Mouse (Mus musculus) hindbrain, embryonic 13.5 days (tissue): Measurements from ENCODE around the gene Allc. TPM values are rescaled to one million over a fixed set of nuclear protein-coding genes. Genes with fewer than 3 reads are reported as not detected.

ENCODE experiments used
- ATAC-seq: fragments of 200-750 bp; cut with Nextera tagmentation; 2 replicates; pipeline ENCODE4 v1.8.0; 2017; ENCODE audit warnings: moderate TSS enrichment; ENCODE audit not compliant: low FRiP score
- H3K27ac ChIP-seq: fragments of 300-500 bp; sonication (generic); 2 replicates; pipeline ENCODE4 v1.5.1; 2015; ENCODE audit warnings: inconsistent platforms, mild to moderate bottlenecking, moderate library complexity
- H3K27me3 ChIP-seq: fragments of 300-500 bp; sonication (generic); 2 replicates; pipeline ENCODE4 v1.6.1; 2015; ENCODE audit warnings: mild to moderate bottlenecking, inconsistent platforms
- H3K36me3 ChIP-seq: fragments of 300-500 bp; sonication (generic); 2 replicates; pipeline ENCODE4 v1.6.1; 2015; ENCODE audit warnings: mild to moderate bottlenecking, inconsistent platforms
- H3K4me1 ChIP-seq: fragments of 300-500 bp; sonication (generic); replicated peaks from 2 replicates; pipeline ENCODE4 v1.6.1; 2015; ENCODE audit warnings: inconsistent platforms
- H3K4me2 ChIP-seq: fragments of 300-500 bp; sonication (generic); 2 replicates; pipeline ENCODE4 v1.6.1; 2015; ENCODE audit warnings: inconsistent platforms, mild to moderate bottlenecking, moderate library complexity
- H3K4me3 ChIP-seq: fragments of 300-500 bp; sonication (generic); 2 replicates; pipeline ENCODE4 v1.5.1; 2015; ENCODE audit warnings: mild to moderate bottlenecking, inconsistent platforms
- H3K9ac ChIP-seq: fragments of 300-500 bp; sonication (generic); 2 replicates; pipeline ENCODE4 v1.6.1; 2015; ENCODE audit warnings: mild to moderate bottlenecking, inconsistent platforms
- H3K9me3 ChIP-seq: fragments of 300-500 bp; sonication (generic); 2 replicates; pipeline ENCODE4 v1.6.1; 2016; ENCODE audit warnings: inconsistent platforms
- WGBS: fragments of 180-500 bp; shearing (Covaris S2); methylation state at CpG from one replicate; pipeline ENCODE4 v1.1.7; 2015; 5-methylcytosine and 5-hydroxymethylcytosine counted together
- polyA plus RNA-seq: library from polyadenylated mRNA; unstranded; fragments of >200 nt; fragmentation: Nextera tagmentation; extraction: Ambion mirVana; gene quantifications from 2 replicates; pipeline ENCODE4 v1.2.1, GENCODE M21; 2015

The Allc gene
- polyA plus RNA-seq, 1 experiment from 2014 or later, result not detected

DNA sequence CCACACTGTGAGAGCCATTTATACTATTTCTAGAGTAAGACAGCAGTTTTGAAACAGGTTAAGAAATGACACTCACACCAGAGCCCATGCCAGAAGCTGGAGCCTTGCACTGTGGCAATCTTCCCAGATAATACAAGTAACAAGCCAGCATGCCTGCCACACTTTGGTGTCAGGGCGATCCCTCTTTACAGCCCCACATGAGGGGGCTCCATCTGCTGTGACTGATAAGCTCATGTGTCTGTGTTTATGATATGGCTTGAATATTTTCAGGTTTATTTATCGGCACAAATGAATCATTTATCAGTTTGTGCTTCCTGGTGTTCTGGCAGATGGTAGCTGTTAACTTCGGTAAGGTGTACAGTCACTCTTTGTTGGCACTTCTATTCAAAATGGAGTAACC lies 4.2 kb downstream of the Allc start:
- Histone ChIP-seq H3K9ac (no peak overlapping the region), H3K9me3 (no peaks in the 10 kb centered on the region), H3K4me1 (no peaks in the 10 kb centered on the region), H3K36me3 (no peaks in the 10 kb centered on the region), H3K4me3 (no peak overlapping the region), H3K27me3 (no peaks in the 10 kb centered on the region), H3K27ac (no peak overlapping the region), H3K4me2 (no peak overlapping the region)
- WGBS, result 91% methylated on average over 3 of the region's 3 CpGs
- no peak for ATAC-seq

- Histone ChIP-seq H3K36me3 (no peaks in the 10 kb centered on the region), H3K27ac (no peak overlapping the region), H3K9me3 (no peaks in the 10 kb centered on the region), H3K9ac (no peak overlapping the region), H3K4me3 (no peak overlapping the region), H3K4me2 (no peak overlapping the region), H3K4me1 (no peaks in the 10 kb centered on the region), H3K27me3 (no peaks in the 10 kb centered on the region)
- ATAC-seq, result no peak
- WGBS, result 85% methylated on average over 6 of the region's 6 CpGs
Measured at GRCm38 (mm10) chr12:28575366-28576070, 6.8 kb downstream of the Allc start.

- Histone ChIP-seq H3K9me3 (no peaks in the 10 kb centered on the region), H3K4me1 (no peaks in the 10 kb centered on the region), H3K4me3 (no peak overlapping the region), H3K27ac (no peak overlapping the region), H3K36me3 (no peaks in the 10 kb centered on the region), H3K9ac (no peak overlapping the region), H3K27me3 (no peaks in the 10 kb centered on the region), H3K4me2 (no peak overlapping the region)
- no peak for ATAC-seq
- WGBS, result 85% methylated on average over 2 of the region's 2 CpGs
Measured at GRCm38 (mm10) chr12:28572241-28572640, 10.1 kb downstream of the Allc start.

DNA sequence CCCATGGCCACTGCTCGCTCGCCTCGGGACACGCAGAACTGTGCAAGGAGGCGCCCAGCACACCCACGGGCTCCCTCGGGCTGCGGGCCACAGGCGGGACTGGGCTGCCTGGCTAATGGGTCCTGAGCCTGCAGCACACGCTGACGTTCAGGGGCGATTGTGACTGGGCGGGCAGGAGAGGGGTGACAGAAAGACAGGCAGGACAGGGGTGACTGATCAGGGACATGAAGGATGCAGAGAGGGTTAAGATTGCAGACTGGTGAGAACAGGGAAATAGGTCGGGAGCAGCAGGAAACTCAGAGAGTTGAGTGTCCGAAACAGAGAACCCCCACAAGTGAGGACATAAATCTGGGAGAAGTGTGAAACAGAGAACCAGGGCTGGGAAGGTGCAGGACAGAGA lies 30.0 kb downstream of the Allc start, which contains the start of gene Dcdc2c:
Dcdc2c (minus strand) TSS at position 101 of the 400 bp plus-strand sequence.
- no peak for ATAC-seq
- Histone ChIP-seq H3K36me3 (no peaks in the 10 kb centered on the region), H3K27me3 (no peaks in the 10 kb centered on the region), H3K9me3 (no peaks in the 10 kb centered on the region), H3K4me1 (peaks cover 7% of the 10 kb centered on the region), H3K4me3 (no peak within 1 kb of the TSS), H3K4me2 (peak within 1 kb of the TSS; percentile 26; the same call in 1 of the 2 replicates), H3K9ac (no peak within 1 kb of the TSS), H3K27ac (no peak within 1 kb of the TSS; the same call in 1 of the 2 replicates)
- WGBS, result 73% methylated on average over 15 of the region's 15 CpGs

- 65% methylated on average over 18 of the region's 18 CpGs for WGBS
- no peaks in the 10 kb centered on the region for H3K36me3 ChIP-seq
- H3K4me2 ChIP-seq, result peak overlapping the region; percentile 26; the same call in 1 of the 2 replicates
- ATAC-seq, result no peak
- no peak overlapping the region for H3K4me3 ChIP-seq
- no peaks in the 10 kb centered on the region for H3K9me3 ChIP-seq
- H3K27me3 ChIP-seq, result no peaks in the 10 kb centered on the region
- H3K4me1 ChIP-seq, result peaks cover 7% of the 10 kb centered on the region
- H3K27ac ChIP-seq, result no peak overlapping the region; the same call in 1 of the 2 replicates
- no peak overlapping the region for H3K9ac ChIP-seq
Measured at GRCm38 (mm10) chr12:28551775-28552174, 30.5 kb downstream of the Allc start.

GRCm38 (mm10) chr12:28548887-28549286 lies 33.4 kb downstream of the Allc start:
- Histone ChIP-seq H3K4me3 (no peak overlapping the region), H3K4me1 (peaks cover 7% of the 10 kb centered on the region), H3K9me3 (no peaks in the 10 kb centered on the region), H3K27me3 (no peaks in the 10 kb centered on the region), H3K27ac (no peak overlapping the region), H3K36me3 (no peaks in the 10 kb centered on the region), H3K9ac (no peak overlapping the region), H3K4me2 (no peak overlapping the region)
- WGBS, result 65% methylated on average over 4 of the region's 4 CpGs
- ATAC-seq, result no peak

GRCm38 (mm10) chr12:28514264-28514775 lies 68.0 kb downstream of the Allc start:
- Histone ChIP-seq H3K4me2 (no peak overlapping the region), H3K4me1 (no peaks in the 10 kb centered on the region), H3K27me3 (no peaks in the 10 kb centered on the region), H3K9ac (no peak overlapping the region), H3K4me3 (no peak overlapping the region), H3K27ac (no peak overlapping the region), H3K9me3 (0 out of 2 replicates have a peak, but pooled peaks cover 7% of the 10 kb centered on the region), H3K36me3 (no peaks in the 10 kb centered on the region)
- 69% methylated on average over 1 of the region's 1 CpGs for WGBS
- no peak for ATAC-seq

DNA sequence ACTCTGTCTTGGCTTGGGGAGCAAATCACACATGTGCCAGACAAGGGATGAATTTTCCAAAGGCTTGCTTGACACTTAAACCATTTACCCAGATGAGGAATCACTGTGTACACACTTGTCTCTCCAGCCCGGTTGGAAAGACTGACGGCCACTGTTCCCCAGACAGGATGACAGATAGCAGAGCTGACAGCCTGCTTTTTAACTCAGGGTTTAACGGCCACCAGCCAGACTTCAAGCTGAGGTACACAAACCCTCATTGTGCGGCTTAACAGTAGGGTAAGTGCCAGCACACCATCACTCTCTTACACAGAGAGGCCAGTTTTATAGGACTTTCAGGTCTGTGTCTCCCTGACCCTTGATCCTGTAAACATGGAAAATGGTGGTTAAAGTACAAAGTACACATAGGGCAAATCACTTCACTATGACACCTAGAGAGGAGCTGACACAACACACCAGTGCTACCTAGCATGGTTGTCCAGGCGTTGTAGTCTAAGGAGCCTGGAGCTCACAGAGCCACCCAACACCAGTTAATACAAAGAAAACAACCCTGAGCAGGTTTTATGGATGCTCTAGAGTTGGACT lies 72.5 kb downstream of the Allc start:
- no peak overlapping the region for H3K9ac ChIP-seq

More for the DNA sequence above, 72.5 kb downstream of the Allc start:
- Histone ChIP-seq H3K4me1 (no peaks in the 10 kb centered on the region), H3K27me3 (no peaks in the 10 kb centered on the region), H3K9me3 (0 out of 2 replicates have a peak, but pooled peaks cover 7% of the 10 kb centered on the region), H3K4me3 (no peak overlapping the region), H3K27ac (no peak overlapping the region), H3K36me3 (no peaks in the 10 kb centered on the region), H3K4me2 (no peak overlapping the region)
- 35% methylated on average over 5 of the region's 5 CpGs for WGBS
- no peak for ATAC-seq

Other genes starting within 250 kb of the Allc start
- gene Dcdc2c, start 30.1 kb downstream of the Allc start, polyA plus RNA-seq, result 0.30 TPM in 1 of 2 replicates, not detected in the other
- gene Colec11, start 40.9 kb upstream of the Allc start, polyA plus RNA-seq, result 1.1 and 1.5 TPM in 2 replicates
- 522 and 548 TPM in 2 replicates for gene Rps7, start 53.4 kb upstream of the Allc start, polyA plus RNA-seq
- gene Rnaseh1, start 67.1 kb upstream of the Allc start, polyA plus RNA-seq, result 22.5 and 27.1 TPM in 2 replicates
- gene Adi1, start 92.7 kb upstream of the Allc start, polyA plus RNA-seq, result 31.5 and 33.7 TPM in 2 replicates
- gene Trappc12, start 167.9 kb upstream of the Allc start, polyA plus RNA-seq, result 41.9 and 44.0 TPM in 2 replicates
- 69.7 and 76.9 TPM in 2 replicates for gene Eipr1, start 169.3 kb upstream of the Allc start, polyA plus RNA-seq